Mouse (Mus musculus): Measurements from ENCODE around the gene Ppp1r12b.
A peak's percentile ranks its signal among the peaks of the same experiment; 100 is the strongest.

Ppp1r12b gene

DNA sequence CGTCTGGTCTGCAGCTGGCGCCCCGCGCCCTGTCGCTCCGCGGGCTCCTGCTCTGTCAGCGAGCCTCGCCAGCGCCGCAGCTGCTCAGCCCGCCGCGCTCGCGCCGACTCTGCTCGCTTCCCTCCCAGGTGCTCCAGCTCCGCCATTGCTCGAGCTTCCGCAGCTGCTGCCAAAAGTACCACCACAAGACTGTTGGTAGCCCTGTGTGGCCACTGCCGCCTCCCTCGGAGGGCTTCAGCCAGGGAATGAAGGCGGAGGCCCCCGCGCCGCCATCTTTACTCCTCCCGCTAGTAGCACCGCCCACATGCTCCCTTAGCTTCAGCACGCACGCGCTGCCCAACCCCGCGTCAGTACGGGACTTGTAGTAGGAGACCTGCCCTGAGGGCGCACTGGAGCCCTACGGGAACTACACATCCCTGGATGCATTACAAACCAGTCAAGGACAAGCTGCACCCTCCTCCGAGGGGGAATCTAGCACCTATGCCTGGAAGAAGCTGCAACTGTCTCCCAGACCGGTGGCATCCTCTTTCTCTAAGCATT lies at the start of gene Ppp1r12b:
Ppp1r12b (minus strand) TSS at position 306 of the 540 bp plus-strand sequence.
- DNase-seq (ENCODE audit: low spot score in 2 of 2) = peak; percentile 81 to 86

DNA sequence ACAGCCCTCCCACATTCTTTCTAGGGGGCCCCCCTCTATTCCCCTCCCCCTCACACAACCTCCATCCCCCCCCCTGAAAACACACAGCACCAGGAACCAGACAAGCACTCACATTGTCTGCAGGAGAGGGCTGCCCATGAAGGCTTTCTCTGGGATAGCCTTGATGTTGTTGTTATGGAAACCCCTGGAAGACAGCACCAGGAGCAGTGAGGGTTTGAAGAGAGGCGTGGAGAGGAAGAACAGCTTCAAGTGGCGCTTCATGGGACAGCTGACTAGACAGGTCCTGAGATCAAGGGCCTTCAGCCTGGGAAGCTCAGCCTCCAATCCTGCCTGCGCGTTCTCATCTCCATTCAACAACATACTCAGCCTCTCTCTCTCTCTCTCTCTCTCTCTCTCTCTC lies 47.6 kb upstream of the Ppp1r12b start:
- no peak for DNase-seq (ENCODE audit: low spot score in 2 of 2)

DNA sequence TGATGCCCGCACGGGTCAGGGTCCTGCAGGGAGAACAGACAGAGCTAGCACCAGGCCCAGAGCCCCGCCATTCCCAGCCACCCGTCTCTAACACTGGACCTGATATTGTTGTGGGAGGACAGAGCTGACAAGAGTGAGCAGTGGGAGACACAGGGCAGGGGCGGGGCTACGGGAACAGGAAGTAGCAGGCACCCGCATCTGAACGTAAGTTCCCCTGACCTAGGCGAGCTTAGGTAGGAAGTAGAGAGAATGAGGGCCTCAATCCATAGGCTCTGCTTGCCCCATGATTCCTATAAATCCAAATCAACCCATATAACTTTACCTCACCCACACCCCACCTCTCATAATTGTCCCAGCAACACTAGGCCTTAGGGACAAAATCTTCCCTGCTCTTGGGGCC lies 44.8 kb upstream of the Ppp1r12b start:
- no peak for DNase-seq (ENCODE audit: low spot score in 2 of 2)

DNA sequence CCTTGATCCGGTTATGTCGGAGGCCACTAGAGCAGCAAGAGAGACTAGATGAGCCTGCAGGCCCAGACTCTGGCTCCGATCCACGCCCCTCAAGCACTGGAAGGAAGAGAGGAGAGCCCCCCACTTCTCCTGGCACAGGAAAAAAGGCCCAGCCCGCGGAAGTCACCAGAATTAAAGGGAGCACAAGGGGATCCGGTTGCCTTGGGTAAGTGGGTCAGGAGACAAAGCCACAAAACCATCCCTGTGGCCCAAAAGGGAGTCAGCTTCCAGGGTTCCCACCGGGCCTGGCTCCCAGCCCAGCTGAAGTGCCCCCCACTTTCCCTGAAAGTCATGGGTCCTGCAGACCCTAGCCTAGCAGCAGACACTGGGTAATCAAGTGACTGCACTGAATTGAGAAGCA lies 42.5 kb upstream of the Ppp1r12b start:
- DNase-seq (ENCODE audit: low spot score in 2 of 2) = no peak

DNA sequence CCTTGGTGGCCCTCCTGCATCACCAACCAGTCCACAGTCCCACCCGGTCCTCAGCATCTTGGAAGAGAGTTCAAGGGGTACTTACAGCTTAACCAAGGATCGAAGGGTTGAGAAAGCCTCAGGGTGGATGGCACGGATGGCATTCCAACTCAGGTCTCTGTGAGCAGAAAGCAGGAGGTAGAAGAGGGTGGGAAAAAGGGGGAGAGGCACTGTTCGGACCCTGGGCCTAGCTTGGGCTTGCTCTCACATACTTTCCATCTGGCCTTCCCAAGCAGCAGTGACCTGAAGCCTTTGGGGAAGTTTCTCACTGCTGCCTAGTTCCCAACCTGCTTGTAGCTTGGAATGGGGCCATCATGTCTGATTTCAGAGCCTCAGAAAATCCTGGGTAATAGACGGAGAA lies 41.8 kb upstream of the Ppp1r12b start:
- DNase-seq (ENCODE audit: low spot score in 2 of 2) = no peak

DNA sequence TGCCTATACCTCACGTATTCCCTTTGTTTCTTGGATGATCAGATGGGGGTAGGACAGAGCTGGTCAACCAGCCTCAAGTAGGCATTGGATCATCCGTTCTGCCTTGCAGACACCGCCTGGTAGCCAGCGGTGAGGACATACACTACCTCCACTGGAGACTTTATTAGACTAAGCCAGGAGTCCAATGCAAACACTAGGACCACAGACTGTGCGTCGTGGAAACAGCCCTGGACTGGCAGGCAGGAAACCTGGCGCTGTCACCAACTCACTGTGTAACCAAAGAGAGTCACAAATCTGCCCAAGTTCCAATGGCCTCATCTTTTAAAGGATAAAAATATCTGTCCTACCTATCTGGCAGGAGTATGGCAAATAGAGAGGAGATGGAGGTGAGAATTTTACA lies 40.7 kb upstream of the Ppp1r12b start:
- no peak for DNase-seq (ENCODE audit: low spot score in 2 of 2)

DNA sequence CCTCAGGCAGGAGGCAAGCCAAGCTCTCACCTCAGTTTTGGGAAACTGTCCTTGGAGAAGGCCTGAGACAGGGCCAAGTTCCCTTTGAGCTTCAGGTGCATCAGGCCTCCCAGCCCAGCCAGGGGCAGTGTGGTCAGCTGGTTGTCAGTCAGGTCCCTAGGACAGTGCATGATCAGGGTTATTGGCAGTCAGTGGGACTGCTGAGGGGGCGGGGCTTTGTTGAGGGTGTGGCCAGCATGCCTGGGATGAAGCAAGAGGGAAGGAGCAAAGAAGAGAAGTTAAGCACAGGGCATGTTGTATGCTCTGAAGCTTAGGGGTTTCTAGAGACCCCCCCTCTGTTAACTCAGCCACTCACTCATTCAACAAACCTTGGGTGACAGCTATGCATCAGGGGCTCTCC lies 40.2 kb upstream of the Ppp1r12b start:
- no peak for DNase-seq (ENCODE audit: low spot score in 2 of 2)

DNA sequence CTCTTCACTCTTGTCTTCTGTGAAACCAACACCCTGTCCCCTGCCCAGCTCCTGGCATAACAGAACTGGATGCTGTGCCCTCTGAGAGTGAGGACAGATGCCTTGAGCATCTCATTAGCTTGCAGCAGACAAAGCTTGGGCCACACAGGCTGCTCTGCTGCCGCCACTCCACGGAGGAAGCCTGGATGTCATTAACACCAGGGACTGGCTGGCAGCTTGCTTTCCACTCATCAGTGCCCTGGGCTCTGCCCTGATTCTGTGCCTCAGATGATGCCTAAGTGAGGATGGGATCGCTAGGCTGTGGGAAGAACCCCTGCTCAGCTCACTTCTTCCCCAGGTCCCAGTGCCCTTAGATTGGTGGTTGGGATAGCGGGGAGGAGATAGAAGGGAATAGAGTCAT lies 39.7 kb upstream of the Ppp1r12b start:
- no peak for DNase-seq (ENCODE audit: low spot score in 2 of 2)

DNA sequence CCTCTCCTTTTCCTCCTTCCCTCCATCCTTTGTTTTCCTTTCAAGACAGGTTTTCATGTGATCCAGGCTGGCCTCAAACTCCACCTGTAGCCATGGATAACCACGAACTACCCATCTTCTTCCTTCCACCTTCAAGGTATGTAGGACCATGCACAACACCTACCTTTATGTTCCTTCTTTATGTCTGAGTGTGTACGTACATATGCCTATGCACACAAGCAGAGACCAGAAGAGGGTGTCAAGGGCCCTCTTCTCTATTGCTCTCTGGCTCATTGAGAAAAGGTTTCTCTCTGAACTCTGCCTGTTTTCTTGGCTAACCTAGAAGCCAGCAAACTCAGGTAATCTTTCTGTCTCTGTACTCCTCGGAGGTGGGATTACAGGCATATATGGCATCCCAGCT lies 39.0 kb upstream of the Ppp1r12b start:
- no peak for DNase-seq (ENCODE audit: low spot score in 2 of 2)

DNA sequence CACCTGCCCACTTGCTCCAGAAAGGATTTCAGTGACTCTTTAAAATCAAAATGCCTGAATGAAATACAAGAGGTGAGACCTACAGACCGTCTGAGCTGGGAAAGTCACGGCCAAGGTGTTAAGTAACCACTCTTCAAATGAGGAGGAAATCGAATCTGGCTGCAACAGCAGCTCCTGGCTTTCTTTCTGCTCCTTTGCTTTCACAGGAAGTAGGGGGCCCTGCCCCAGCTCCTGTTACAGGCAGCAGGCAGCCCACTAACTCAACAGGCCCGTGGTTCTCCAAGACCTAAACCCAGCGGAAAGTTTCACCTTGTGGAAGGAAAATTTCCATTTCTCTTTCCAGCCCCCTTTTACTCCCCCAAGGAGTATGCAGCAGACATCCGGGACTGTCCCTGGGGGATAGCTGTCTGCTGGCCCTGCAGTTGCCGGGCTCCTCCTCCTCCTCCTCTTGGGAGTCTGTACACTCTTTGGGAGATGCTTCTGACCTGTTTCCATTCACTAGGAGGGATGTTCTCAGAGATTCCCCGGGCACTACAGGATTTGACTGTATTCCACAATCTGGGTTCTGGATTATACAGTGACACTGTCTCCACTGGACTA lies 36.4 kb upstream of the Ppp1r12b start:
- no peak for DNase-seq (ENCODE audit: low spot score in 2 of 2)

DNA sequence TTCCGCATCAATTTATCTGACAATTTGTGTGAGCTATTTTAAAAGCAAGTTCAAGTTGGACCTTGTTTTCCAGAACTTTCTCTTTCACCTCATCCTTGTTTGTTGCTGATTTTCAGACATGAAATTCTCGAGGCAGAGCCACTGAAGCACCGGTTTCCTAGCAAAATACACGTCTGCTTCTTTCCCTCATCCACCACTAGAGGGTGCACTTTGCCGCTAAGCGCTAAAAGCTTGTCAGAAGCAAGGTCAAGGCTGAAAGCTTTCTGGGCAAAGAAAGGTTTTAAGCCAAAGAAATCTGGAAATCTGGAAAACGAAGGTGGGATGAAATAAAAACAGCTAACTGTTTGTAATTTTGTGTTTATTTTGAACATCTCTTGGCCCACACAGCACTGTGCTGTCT lies 33.6 kb upstream of the Ppp1r12b start:
- peak; percentile 21 to 71 for DNase-seq (ENCODE audit: low spot score in 2 of 2)

DNA sequence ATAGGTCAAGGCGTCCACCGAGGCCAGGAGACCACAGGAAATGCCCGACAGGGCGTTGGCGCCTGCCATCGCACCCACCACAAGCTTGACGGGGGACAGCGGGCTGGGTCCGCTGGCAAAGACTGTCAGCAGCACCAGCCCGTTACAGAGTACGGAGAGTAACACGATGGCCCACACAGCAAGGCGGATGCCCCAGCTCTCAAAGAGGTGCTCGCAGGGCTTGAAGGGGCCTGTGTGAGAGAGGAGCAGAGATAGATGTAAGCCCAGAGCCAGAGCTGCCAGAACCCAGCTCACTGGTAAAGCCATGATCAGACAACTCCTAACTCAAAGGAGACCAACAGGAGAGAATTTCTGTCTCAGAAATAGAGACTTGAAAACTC lies 32.2 kb upstream of the Ppp1r12b start:
- DNase-seq (ENCODE audit: low spot score in 2 of 2) = no peak

DNA sequence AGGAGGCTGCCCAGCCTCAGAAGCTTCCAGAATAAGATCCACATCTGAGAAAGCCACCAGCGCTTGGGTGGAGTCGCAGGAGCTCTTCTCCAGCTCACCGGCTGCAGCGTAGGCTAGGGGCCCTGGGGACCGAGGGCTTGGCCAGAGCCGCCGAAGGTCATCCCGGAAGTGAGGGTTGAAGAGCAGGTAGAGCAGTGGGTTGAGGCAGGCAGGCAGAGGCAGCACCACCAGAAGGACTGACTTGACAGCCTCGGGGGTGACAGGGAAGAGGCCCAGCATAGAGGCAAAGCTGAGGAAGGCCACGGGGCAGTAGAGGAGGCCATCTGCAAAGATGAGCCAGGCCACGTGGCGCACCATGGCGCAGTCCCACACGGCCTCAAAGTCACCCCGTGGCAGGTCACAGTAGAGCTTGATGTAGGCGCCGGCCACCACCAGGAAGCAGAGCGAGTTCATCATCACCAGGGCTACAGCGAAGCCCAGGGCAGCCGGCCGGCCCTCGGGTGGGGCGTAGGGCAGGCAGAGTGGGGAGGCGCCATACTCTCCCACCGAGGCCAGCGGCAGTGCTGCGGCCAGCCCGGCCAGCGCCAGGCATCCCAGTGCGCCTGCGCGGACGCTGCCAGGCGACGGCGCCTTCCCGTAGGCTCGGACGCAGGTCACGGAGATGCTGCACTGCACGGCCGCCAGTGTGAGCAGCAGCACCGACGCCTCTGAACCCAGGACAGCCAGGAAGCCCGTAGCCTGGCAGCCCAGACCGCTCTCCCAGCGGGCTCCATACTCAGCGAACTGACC lies 31.6 kb upstream of the Ppp1r12b start:
- no peak for DNase-seq (ENCODE audit: low spot score in 2 of 2)

DNA sequence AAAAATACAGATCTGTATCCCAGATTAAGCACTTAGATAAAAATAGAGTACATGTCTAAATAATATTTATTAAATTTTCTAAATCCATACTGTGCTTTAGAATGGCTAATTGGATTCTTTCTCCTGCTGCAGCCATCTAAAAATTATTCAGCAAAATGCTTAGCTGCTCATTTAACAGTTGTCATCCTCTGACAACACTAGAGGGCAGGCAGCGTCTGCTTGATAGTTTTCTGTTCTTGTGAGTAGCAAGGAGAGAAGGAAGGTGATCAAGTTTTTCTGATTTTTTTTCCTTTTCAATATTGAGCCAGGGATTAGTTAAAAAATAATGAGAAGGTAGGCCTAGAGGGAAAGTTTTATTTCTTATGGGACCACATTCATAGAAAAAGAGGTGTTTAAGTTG lies 17.2 kb upstream of the Ppp1r12b start:
- DNase-seq (ENCODE audit: low spot score in 2 of 2) = no peak

DNA sequence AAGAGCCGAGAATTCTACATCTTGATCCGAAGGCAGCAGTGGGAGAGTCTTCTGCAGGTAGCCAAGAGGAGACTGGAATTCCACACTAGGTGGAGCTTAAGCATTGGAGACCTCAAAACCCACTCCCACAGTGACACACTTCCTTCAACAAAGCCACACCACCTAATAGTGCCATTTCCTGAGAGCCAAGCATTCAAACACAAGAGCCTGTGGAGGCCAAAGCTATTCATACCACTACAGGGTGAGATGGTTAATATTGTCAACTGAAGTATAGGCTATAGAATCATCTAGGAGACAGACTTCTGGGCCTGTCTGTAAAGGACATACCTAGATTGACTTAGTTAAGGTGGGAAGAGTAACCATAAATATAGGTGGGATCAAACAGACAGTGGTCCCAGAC lies 9.7 kb upstream of the Ppp1r12b start:
- DNase-seq (ENCODE audit: low spot score in 2 of 2) = no peak

DNA sequence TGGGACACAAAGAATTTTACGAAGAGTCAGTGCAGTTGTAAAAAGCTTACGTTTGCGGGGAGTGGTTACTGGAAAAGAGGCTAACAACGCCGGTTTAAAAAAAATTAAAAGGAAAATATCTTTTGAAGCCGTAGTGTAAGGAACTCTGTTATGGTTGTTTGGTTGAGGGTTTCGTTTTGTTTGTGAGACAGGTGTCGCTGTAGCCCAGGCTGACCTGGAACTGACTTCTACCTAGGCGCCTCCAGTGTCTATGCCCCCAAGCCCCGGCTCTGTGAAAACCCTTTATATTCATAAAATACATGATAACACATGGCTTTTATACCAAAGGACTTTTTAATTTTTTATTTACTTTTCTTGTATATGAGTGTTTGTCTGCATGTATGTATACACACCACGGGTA lies 7.1 kb upstream of the Ppp1r12b start:
- peak in 1 of 2 experiments; percentile 10 for DNase-seq (ENCODE audit: low spot score in 2 of 2)

DNA sequence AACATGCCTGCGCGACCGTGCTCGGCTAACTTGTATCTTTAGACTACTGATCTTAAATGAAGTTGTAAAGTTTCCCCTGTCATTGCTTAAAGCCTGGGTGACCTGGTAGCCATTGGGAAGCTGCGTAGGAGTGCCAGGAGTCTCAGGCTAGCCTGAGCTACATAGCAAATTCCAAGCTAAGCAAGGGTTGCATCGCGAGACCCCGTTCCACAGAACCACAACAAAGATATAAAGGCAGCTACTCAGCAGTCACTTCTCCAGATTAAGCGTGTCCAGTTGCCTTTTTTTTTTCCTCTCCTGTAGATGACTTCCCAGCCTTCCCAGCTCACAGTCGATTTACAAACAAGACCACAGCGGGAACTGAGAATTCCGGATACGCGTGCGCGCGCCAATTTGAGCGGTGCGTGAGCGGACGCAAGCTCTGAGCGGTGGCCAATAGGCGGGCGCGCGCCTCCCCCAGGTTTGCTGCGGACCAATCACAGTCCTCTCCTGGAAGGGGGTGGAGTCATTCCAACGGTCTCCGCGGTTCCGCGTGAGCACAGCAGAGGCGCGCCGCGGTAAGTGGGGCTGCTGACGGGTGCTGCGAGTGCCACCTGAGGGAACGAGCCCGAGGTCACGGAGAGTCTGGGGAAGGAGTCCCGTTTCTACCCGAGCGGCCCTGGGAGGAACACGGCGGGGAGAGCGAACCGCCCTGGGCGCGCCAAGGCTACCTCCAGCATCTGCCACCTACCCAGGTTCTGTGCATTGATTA lies 6.5 kb upstream of the Ppp1r12b start, which contains the start of gene Ube2t:
Ube2t (plus strand) TSS at position 513 of the 751 bp plus-strand sequence.
- peak; percentile 93 to 94 for DNase-seq (ENCODE audit: low spot score in 2 of 2)

DNA sequence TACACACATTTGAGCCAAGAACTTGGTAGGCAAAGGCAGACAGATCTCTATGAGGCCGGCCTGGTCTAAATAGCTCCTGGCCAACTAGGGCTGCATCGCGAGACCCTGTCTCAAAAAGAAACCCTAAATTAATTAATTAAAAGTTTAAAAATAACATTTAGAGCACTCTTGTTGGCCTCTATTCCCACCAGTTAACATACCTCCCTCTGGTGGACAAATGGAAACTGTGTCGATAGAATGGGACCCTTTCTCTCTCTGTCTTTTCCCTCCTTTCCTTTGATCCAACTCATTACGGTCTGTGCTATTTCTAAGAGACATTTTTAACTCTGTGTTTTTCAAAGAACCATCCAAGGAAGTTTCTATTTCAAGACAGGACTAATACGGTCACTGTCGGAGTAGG lies 4.9 kb upstream of the Ppp1r12b start:
- DNase-seq (ENCODE audit: low spot score in 2 of 2) = no peak

DNA sequence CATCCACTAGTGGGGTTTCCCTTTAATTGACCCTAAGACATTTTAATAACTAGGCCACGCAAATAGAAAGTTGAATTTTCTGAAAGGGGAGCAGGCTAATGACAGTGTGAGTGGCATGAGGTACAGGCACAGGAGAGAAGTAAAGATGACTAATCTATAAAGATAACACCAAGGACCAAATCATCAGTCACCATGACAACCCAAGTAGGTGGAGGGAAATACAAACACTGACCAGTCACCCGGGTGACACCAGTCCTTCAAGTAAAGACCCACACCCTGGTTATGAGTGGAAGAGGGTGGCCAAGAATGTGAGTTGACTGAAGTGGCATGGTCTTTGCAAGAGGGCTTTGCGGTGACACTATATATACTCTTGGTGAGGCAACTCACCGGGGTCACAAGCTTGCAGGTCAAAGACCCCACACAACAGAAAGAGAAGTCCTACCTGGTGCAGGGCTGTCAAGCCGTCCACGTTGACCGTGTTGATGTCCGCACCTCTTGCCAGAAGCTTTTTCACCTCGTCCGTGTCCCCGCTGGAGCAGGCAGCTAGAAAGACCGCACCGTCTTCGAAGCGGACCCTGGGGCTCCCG lies 599 bp downstream of the Ppp1r12b start:
- no peak for DNase-seq (ENCODE audit: low spot score in 2 of 2)

DNA sequence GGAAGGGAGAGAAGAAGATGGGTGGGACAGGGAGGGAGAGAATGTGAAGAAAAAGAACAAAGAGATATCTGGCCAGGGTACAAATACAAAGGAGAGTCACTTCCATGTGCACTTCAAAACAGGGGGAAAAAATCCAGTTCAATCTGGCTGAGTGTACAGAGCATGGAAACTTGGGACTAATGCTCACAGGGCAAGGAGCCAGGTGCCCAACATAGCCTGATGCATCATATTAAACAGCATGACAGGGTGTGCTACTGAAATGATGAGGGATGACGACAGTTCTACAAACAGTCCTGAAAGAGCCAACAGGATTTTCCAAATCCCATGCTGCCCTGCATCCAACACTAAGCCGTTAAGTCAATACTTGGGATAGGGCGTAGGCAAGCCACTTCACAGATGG lies 5.8 kb downstream of the Ppp1r12b start:
- DNase-seq (ENCODE audit: low spot score in 2 of 2) = no peak

DNA sequence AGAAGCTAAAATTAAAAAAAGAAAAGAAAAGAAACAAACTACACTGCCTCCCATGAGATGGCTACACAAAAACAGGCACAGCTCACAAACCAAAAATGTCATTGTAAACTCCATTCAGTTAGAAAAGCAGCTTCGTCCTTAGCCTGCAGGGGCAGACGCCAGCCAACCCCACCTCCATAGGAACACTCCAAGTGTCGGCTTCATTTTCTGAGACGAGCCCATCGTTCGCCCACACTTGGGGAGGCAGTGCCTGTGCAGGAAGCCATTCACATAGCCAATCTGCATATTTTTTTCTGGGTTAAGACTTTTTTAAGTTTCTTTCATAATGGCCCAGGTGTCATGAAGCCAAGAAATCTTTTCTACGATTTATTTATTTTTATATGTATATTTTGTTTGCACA lies 8.2 kb downstream of the Ppp1r12b start:
- no peak for DNase-seq (ENCODE audit: low spot score in 2 of 2)

DNA sequence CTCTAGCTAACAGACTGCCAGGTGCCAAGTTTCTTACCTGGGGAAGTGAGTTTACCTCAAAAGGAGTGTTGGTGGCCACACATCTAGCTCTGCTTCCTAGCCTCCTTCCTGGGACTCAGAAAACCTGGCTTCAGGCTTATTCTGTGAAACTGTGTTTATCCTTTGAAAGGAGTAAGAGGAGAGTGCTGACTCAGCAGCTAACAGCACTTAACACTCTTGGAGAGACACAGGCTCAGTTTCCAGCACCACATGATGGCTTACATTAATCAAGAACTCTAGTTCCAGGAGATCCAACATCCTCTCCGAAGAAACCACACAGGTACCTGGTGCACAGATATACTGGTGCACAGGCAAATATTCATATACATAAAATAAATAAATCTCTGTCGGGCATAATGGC lies 12.8 kb downstream of the Ppp1r12b start:
- no peak for DNase-seq (ENCODE audit: low spot score in 2 of 2)

Measured in spleen, postnatal 14 days (tissue).